Mouse (Mus musculus): ENCODE data around the gene Smok3c. TPM values are rescaled to one million over a fixed set of nuclear protein-coding genes. Genes with fewer than 3 reads are reported as not detected.
A peak's percentile ranks its signal among the peaks of the same experiment; 100 is the strongest.

Smok3c gene
- polyA plus RNA-seq, 1 experiment from 2014 or later: not detected

DNA sequence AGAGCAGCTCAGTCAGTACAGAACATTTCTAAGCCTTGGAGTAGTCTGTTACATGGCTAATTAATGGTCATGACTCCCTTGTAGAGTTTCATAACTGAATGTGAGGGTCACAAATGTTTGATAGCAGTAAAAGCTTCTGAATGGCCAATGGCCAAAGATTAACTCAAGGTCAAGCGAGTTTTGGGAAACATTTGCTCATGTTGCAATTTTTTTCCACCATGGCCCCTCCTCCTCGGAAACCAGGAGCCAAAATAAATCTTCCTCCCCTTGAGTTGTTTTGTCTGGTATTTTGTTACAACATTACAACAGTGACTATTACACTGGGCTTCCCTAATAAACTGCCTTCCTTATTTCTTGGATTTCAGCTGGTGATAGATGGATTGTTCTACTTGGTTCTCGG is 22.7 kb downstream of the Smok3c start:
- H3K27me3 ChIP-seq (ENCODE audit: insufficient read depth, low read length): no peaks in the 10 kb centered on the region
- no peaks in the 10 kb centered on the region for H3K36me3 ChIP-seq (ENCODE audit: insufficient read depth)
- no peaks in the 10 kb centered on the region for H3K9me3 ChIP-seq (ENCODE audit: low read depth, low read length)
- no peak overlapping the region for H3K27ac ChIP-seq (ENCODE audit: low read depth)
- no peak overlapping the region for H3K4me3 ChIP-seq (ENCODE audit: low read depth, low read length)
- H3K4me1 ChIP-seq (ENCODE audit: insufficient read depth): no peaks in the 10 kb centered on the region
- ATAC-seq (ENCODE audit: insufficient read depth) (no peak), DNase-seq (no peak)
- no peak overlapping the region for H3K4me2 ChIP-seq
- whole genome bisulfite sequencing: 70% methylated on average over 3 of the region's 3 CpGs
- no peak overlapping the region for H3K9ac ChIP-seq
- no peak for TF ChIP-seq CTCF (IDR thresholded peaks at IDR 0.05; ENCODE audit: low read depth)

DNA sequence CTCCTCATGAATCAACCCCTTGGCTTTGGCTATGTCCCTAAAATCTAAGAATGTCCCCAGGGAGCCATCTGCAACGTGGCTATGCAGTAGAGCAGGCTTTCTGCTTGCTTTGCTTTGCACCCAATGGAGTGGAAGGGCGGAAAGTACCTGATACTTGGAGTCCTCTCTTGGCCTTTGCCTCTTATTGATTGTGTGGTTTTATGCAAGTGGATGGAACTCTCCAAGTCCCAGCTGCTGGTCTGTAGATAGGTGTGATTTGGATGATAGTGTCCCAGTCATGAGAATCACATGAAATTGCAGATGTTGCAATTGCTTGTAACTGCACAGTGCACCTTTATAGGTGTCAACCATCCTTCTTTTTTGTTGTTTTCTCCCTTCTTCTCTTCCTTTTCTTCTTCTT is 23.2 kb downstream of the Smok3c start:
- Histone ChIP-seq H3K9me3 (ENCODE audit: low read depth, low read length) (no peaks in the 10 kb centered on the region), H3K4me1 (ENCODE audit: insufficient read depth) (no peaks in the 10 kb centered on the region), H3K4me2 (no peak overlapping the region), H3K27me3 (ENCODE audit: insufficient read depth, low read length) (no peaks in the 10 kb centered on the region), H3K27ac (ENCODE audit: low read depth) (no peak overlapping the region), H3K4me3 (ENCODE audit: low read depth, low read length) (no peak overlapping the region), H3K36me3 (ENCODE audit: insufficient read depth) (no peaks in the 10 kb centered on the region), H3K9ac (no peak overlapping the region)
- ATAC-seq (ENCODE audit: insufficient read depth): no peak
- no peak for TF ChIP-seq CTCF (IDR thresholded peaks at IDR 0.05; ENCODE audit: low read depth)
- 60% methylated on average over 2 of the region's 2 CpGs for WGBS
- no peak for DNase-seq

DNA sequence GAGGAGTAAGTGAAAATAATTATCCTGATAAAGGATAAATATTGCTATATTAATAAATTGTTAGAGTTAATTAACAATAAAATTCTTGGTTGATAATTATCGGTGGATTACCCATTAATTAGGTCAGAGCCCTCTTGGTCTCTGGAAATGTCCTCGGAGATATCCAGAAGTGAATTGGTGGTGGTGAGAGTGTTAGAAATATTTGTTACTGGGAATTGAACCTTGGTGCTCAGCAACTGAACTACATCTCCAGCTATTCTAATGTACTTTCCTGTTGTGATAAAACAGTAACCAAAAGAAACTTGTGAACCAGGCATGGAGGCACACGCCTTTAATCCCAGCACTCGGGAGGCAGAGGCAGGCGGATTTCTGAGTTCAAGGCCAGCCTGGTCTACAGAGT is 27.5 kb downstream of the Smok3c start:
- TF ChIP-seq CTCF (IDR thresholded peaks at IDR 0.05; ENCODE audit: low read depth): no peak
- 85% methylated on average over 5 of the region's 5 CpGs for WGBS

DNA sequence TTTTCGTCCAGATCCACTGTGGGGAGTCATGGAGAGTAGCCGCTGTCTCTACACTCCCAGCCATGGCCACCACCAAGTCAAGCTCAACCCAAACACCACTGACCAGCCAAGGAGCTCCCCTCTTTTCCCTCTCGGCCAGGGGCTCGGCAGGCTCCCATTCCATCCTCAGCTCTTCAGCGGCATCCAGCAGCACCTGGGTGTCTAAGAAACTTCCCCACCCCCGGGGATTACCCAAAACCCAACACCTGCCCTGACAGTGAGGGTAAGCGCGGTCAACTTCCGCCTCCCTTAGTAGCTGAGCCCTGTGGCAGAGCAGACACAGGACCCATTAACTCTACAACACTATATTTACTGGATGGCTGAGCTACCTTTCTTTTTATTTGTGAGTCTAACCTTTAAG is 28.5 kb downstream of the Smok3c start:
- Histone ChIP-seq H3K4me1 (ENCODE audit: insufficient read depth) (0 out of 2 replicates have a peak, but pooled peaks cover 3% of the 10 kb centered on the region), H3K4me3 (ENCODE audit: low read depth, low read length) (no peak overlapping the region), H3K4me2 (no peak overlapping the region), H3K36me3 (ENCODE audit: insufficient read depth) (no peaks in the 10 kb centered on the region), H3K27ac (ENCODE audit: low read depth) (no peak overlapping the region), H3K9ac (no peak overlapping the region), H3K27me3 (ENCODE audit: insufficient read depth, low read length) (no peaks in the 10 kb centered on the region), H3K9me3 (ENCODE audit: low read depth, low read length) (no peaks in the 10 kb centered on the region)
- no peak for ATAC-seq (ENCODE audit: insufficient read depth)
- no peak for DNase-seq
- no peak for TF ChIP-seq CTCF (IDR thresholded peaks at IDR 0.05; ENCODE audit: low read depth)
- 83% methylated on average over 9 of the region's 9 CpGs for WGBS

More for the DNA sequence above, 27.5 kb downstream of the Smok3c start:
- Histone ChIP-seq H3K4me1 (ENCODE audit: insufficient read depth) (no peaks in the 10 kb centered on the region), H3K36me3 (ENCODE audit: insufficient read depth) (no peaks in the 10 kb centered on the region), H3K27me3 (ENCODE audit: insufficient read depth, low read length) (no peaks in the 10 kb centered on the region), H3K9me3 (ENCODE audit: low read depth, low read length) (no peaks in the 10 kb centered on the region), H3K4me2 (no peak overlapping the region), H3K4me3 (ENCODE audit: low read depth, low read length) (no peak overlapping the region), H3K9ac (no peak overlapping the region), H3K27ac (ENCODE audit: low read depth) (no peak overlapping the region)
- no peak for DNase-seq
- ATAC-seq (ENCODE audit: insufficient read depth): no peak

DNA sequence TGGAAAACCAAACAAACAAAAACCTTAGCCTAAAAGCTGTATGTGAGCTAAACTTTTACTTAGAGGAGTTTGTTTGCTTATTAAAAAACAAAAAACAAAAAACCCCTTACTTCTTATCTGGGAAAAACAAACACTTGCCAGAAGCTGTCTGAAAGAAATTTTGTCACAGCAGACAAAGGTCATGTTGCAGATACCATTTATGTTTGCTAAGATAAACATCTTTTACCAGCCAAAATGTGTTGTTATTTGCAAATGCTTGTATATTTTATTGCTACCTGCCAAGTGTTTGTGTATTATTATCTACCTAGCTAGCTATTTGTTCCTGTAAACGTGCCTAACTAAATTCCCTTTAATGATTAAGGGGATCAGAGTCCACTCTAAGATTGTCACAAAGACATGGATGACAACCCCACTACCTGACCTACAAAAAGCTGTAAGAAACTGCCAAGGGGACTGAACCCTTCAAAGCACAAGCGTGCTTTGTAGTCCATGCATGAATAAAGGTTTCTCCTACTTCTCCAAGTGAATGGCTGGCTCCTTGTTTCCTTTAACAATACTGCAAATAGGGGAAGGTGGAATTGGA is 30.4 kb downstream of the Smok3c start:
- Histone ChIP-seq H3K9me3 (ENCODE audit: low read depth, low read length) (no peaks in the 10 kb centered on the region), H3K4me3 (ENCODE audit: low read depth, low read length) (no peak overlapping the region), H3K27ac (ENCODE audit: low read depth) (no peak overlapping the region), H3K36me3 (ENCODE audit: insufficient read depth) (peaks cover 12% of the 10 kb centered on the region), H3K27me3 (ENCODE audit: insufficient read depth, low read length) (no peaks in the 10 kb centered on the region), H3K4me1 (ENCODE audit: insufficient read depth) (0 out of 2 replicates have a peak, but pooled peaks cover 3% of the 10 kb centered on the region), H3K4me2 (no peak overlapping the region), H3K9ac (no peak overlapping the region)
- ATAC-seq (ENCODE audit: insufficient read depth) (no peak), DNase-seq (no peak)
- TF ChIP-seq CTCF (IDR thresholded peaks at IDR 0.05; ENCODE audit: low read depth): no peak
- 54% methylated on average over 2 of the region's 2 CpGs for WGBS

DNA sequence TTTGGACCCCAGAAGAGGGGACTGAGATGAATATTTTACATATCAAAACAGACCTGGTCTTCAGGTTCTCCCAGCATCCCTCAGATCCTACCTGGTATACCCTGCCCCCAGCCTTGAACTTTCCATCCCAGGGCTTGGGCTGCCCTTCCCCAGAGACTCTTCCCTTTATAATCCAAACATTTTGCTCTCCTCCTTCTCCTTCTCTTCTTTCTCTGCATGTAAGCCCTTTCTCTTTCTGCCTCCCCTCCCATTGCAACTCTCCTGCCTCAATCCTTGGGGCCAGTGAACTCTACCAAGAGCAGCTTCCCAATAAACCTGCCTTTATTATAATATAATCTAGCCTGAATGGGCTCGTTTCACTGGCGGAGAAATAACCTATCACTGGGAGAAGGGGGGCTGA is 30.9 kb downstream of the Smok3c start:
- Histone ChIP-seq H3K4me1 (ENCODE audit: insufficient read depth) (0 out of 2 replicates have a peak, but pooled peaks cover 3% of the 10 kb centered on the region), H3K36me3 (ENCODE audit: insufficient read depth) (peaks cover 15% of the 10 kb centered on the region), H3K4me3 (ENCODE audit: low read depth, low read length) (no peak overlapping the region), H3K9ac (no peak overlapping the region), H3K9me3 (ENCODE audit: low read depth, low read length) (no peaks in the 10 kb centered on the region), H3K4me2 (no peak overlapping the region), H3K27ac (ENCODE audit: low read depth) (no peak overlapping the region), H3K27me3 (ENCODE audit: insufficient read depth, low read length) (no peaks in the 10 kb centered on the region)
- WGBS: 91% methylated on average over 2 of the region's 2 CpGs
- DNase-seq: no peak
- no peak for ATAC-seq (ENCODE audit: insufficient read depth)
- no peak for TF ChIP-seq CTCF (IDR thresholded peaks at IDR 0.05; ENCODE audit: low read depth)

DNA sequence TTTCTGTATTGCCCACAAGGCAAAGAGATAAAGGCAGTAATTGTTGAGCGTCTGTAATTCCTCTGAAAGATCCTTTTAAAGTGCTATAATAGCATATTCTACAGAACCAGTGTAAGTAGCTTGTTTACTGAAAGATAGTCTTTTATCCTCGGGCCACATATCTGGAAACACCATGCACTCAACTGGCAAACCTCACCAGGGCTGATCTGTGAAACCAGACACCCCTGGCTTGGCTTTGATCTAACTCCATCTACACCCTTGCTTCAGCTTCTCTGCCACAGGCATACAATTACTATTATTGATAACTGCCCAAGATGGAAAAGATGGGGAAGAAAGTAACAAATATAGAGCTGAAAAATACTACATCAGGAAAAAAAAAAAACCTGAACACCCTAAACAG is 31.5 kb downstream of the Smok3c start:
- no peaks in the 10 kb centered on the region for H3K27me3 ChIP-seq (ENCODE audit: insufficient read depth, low read length)
- 0 out of 2 replicates have a peak, but pooled peaks cover 3% of the 10 kb centered on the region for H3K4me1 ChIP-seq (ENCODE audit: insufficient read depth)
- DNase-seq (peak; percentile 6), ATAC-seq (ENCODE audit: insufficient read depth) (no peak)
- H3K27ac ChIP-seq (ENCODE audit: low read depth): no peak overlapping the region
- peaks cover 17% of the 10 kb centered on the region for H3K36me3 ChIP-seq (ENCODE audit: insufficient read depth)
- no peak for TF ChIP-seq CTCF (IDR thresholded peaks at IDR 0.05; ENCODE audit: low read depth)
- H3K4me3 ChIP-seq (ENCODE audit: low read depth, low read length): peak overlapping the region; percentile 95
- WGBS: 37% methylated on average over 2 of the region's 2 CpGs
- H3K9ac ChIP-seq: peak overlapping the region; percentile 98
- peak overlapping the region; percentile 77 for H3K4me2 ChIP-seq
- H3K9me3 ChIP-seq (ENCODE audit: low read depth, low read length): no peaks in the 10 kb centered on the region
